Mouse (Mus musculus) intestine, embryonic 14.5 days (tissue): ENCODE data around the gene Rpl6. TPM values are rescaled to one million over a fixed set of nuclear protein-coding genes. Genes with fewer than 3 reads are reported as not detected.
"Not testable (repeated sequence)": the region's sequence is repeated elsewhere in the genome, so short reads cannot be mapped to it uniquely, and the experiment has no call there.

Experiments used
- ATAC-seq: fragments of 200-750 bp; cut with Nextera tagmentation; replicated peaks from 2 replicates; pipeline ENCODE4 v1.8.0; 2017; ENCODE audit warnings: low read depth, moderate number of reproducible peaks, moderate TSS enrichment, moderate library complexity; ENCODE audit not compliant: low FRiP score, low TSS enrichment
- DNase-seq: peaks from one replicate; pipeline ENCODE4 v3.0.0-alpha.2; 2018; ENCODE audit warnings: low spot score
- H3K27ac ChIP-seq: fragments of 300-500 bp; sonication (generic); 2 replicates; pipeline ENCODE4 v1.5.1; 2014; ENCODE audit warnings: low read depth, mild to moderate bottlenecking, control low read depth
- H3K27me3 ChIP-seq: fragments of 300-500 bp; sonication (generic); replicated peaks from 2 replicates; pipeline ENCODE4 v1.6.1; 2014; ENCODE audit warnings: low read length, control low read depth; ENCODE audit not compliant: control insufficient read depth, insufficient read depth
- H3K36me3 ChIP-seq: fragments of 300-500 bp; sonication (generic); 2 replicates; pipeline ENCODE4 v1.6.1; 2014; ENCODE audit warnings: low read length, control low read depth; ENCODE audit not compliant: control insufficient read depth, insufficient read depth
- H3K4me1 ChIP-seq: fragments of 300-500 bp; sonication (generic); replicated peaks from 2 replicates; pipeline ENCODE4 v1.6.1; 2014; ENCODE audit warnings: low read length, control low read depth, mixed read lengths; ENCODE audit not compliant: control insufficient read depth, insufficient read depth
- H3K4me2 ChIP-seq: fragments of 300-500 bp; sonication (generic); 2 replicates; pipeline ENCODE4 v1.6.1; 2014; ENCODE audit warnings: low read length
- H3K4me3 ChIP-seq: fragments of 300-500 bp; sonication (generic); 2 replicates; pipeline ENCODE4 v1.5.1; 2014; ENCODE audit warnings: low read depth, low read length, control low read depth, mixed read lengths
- H3K9ac ChIP-seq: fragments of 300-500 bp; sonication (generic); 2 replicates; pipeline ENCODE4 v1.6.1; 2014; ENCODE audit warnings: mild to moderate bottlenecking, low read length
- H3K9me3 ChIP-seq: fragments of 300-500 bp; sonication (generic); 2 replicates; pipeline ENCODE4 v1.6.1; 2016; ENCODE audit warnings: low read length, control low read depth; ENCODE audit not compliant: control insufficient read depth
- WGBS: fragments of 180-500 bp; shearing (Covaris S2); extraction: QIAGEN DNeasy Blood & Tissue Kit; methylation state at CpG from one replicate; pipeline ENCODE4 v1.1.7; 2014; 5-methylcytosine and 5-hydroxymethylcytosine counted together
- polyA plus RNA-seq: library from polyadenylated mRNA; unstranded; fragments of >200 nt; fragmentation: Nextera tagmentation; extraction: Ambion mirVana; gene quantifications from 2 replicates; pipeline ENCODE4 v1.2.1, GENCODE M21; 2014

Gene Rpl6
- polyA plus RNA-seq, 1 experiment from 2014 or later = 768 TPM

- DNase-seq = no peak
- Histone ChIP-seq H3K4me1 (no peaks in the 10 kb centered on the region), H3K27me3 (no peaks in the 10 kb centered on the region), H3K27ac (no peak overlapping the region), H3K9me3 (no peaks in the 10 kb centered on the region), H3K36me3 (peaks cover 31% of the 10 kb centered on the region), H3K4me2 (no peak overlapping the region), H3K9ac (no peak overlapping the region), H3K4me3 (no peak overlapping the region)
- ATAC-seq = no peak
- 55% methylated on average over 7 of the region's 7 CpGs for WGBS
Observed at GRCm38 (mm10) chr5:121214707-121215106, 10.4 kb downstream of the Rpl6 start.

DNA sequence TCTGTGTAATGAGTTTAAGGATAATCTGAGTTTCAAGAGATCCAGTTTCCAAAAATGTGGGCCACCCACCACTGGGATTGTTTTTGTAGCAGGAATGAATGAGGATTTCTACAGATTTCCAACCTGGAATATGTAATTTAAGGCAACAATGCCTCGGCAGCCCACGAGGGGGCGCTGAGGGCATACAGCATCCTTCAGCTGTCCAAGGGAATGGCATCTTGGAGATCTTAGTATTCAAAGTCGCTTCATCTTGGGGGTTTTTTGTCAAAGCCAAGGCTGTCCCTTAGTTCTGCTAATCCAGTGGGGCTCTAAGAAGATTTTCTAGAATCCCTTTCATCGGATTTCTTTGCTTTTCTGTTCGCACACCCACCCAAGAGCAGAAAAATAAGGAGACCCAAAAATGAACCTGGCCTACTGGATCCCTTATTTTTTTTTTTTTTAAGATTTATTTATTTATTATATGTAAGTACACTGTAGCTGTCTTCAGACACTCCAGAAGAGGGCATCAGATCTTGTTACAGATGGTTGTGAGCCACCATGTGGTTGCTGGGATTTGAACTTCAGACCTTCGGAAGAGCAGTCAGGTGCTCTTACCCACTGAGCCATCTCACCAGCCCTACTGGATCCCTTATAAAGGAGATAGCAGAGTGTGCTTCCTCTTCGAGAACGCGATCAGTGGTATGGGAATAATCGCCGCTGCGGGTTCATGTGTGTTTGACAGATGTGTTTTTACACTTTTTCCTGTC lies 11.3 kb downstream of the Rpl6 start:
- no peak overlapping the region for H3K9ac ChIP-seq
- no peak overlapping the region for H3K4me3 ChIP-seq
- peak; percentile 86 for DNase-seq
- no peaks in the 10 kb centered on the region for H3K4me1 ChIP-seq
- 48% methylated on average over 13 of the region's 13 CpGs for WGBS
- no peaks in the 10 kb centered on the region for H3K27me3 ChIP-seq
- H3K4me2 ChIP-seq = no peak overlapping the region
- peaks cover 22% of the 10 kb centered on the region for H3K36me3 ChIP-seq
- H3K9me3 ChIP-seq = no peaks in the 10 kb centered on the region
- no peak overlapping the region for H3K27ac ChIP-seq
- no peak for ATAC-seq

DNA sequence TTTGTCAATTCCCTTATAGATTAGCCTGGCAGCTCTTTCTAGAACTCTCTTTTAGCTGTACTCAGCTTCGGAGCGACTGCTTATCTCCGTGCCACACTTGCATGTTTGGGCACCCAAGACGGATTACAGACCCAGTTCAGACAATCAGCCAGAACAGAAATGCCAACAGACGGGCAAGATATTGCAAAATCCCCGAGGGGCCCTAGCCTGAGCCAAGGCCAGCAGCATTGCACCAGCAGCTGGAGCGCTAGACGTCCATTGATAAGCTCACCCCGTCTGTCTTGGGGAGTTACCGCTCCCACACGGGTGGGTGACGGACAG lies 11.8 kb downstream of the Rpl6 start:
- ATAC-seq = no peak
- Histone ChIP-seq H3K4me3 (no peak overlapping the region), H3K27ac (no peak overlapping the region), H3K9me3 (no peaks in the 10 kb centered on the region), H3K27me3 (no peaks in the 10 kb centered on the region), H3K4me1 (peaks cover under 1% of the 10 kb centered on the region; the same call in 1 of the 2 replicates), H3K9ac (no peak overlapping the region), H3K36me3 (peaks cover 17% of the 10 kb centered on the region), H3K4me2 (no peak overlapping the region)
- DNase-seq = no peak
- WGBS = 79% methylated on average over 12 of the region's 12 CpGs

- H3K9me3 ChIP-seq, H3K27me3 ChIP-seq, H3K4me3 ChIP-seq, H3K4me2 ChIP-seq, DNase-seq, H3K27ac ChIP-seq, ATAC-seq, H3K9ac ChIP-seq, H3K4me1 ChIP-seq: not testable (repeated sequence)
- WGBS = 89% methylated on average over 9 of the region's 9 CpGs
- peaks cover 10% of the 10 kb centered on the region for H3K36me3 ChIP-seq
Observed at GRCm38 (mm10) chr5:121216584-121217312, 12.5 kb downstream of the Rpl6 start.

GRCm38 (mm10) chr5:121217313-121217634 lies 13.0 kb downstream of the Rpl6 start:
- peaks cover 5% of the 10 kb centered on the region for H3K36me3 ChIP-seq
- 90% methylated on average over 2 of the region's 2 CpGs for WGBS
- no peak overlapping the region for H3K4me3 ChIP-seq
- H3K27ac ChIP-seq = no peak overlapping the region
- no peak overlapping the region for H3K4me2 ChIP-seq
- no peaks in the 10 kb centered on the region for H3K27me3 ChIP-seq
- ATAC-seq (no peak), DNase-seq (no peak)
- H3K9me3 ChIP-seq = no peaks in the 10 kb centered on the region
- peaks cover 8% of the 10 kb centered on the region for H3K4me1 ChIP-seq
- H3K9ac ChIP-seq = no peak overlapping the region

DNA sequence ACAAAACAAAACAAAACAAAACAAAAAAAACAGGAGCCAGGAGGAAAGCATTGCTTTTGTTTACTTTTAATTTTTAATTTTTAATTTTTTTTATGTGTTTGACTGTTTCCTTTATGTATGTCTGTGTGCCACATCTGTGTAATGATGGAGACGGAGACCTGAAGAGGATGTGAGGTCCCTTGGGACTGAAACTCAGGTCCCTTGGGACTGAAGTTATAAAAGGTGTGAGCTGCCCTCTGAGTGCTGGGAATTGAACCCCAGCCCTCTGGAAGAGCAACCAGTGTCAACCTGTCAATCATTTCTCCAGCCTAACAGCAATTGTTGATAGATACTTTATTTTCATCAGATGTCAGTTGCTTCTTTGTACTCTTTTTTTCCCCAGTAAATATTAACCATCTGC lies 14.9 kb downstream of the Rpl6 start:
- H3K27ac ChIP-seq = no peak overlapping the region
- 85% methylated on average over 1 of the region's 1 CpGs for WGBS
- DNase-seq (no peak), ATAC-seq (no peak)
- H3K27me3 ChIP-seq = no peaks in the 10 kb centered on the region
- no peaks in the 10 kb centered on the region for H3K9me3 ChIP-seq
- no peaks in the 10 kb centered on the region for H3K36me3 ChIP-seq
- H3K4me1 ChIP-seq = peaks cover 8% of the 10 kb centered on the region
- no peak overlapping the region for H3K4me3 ChIP-seq
- no peak overlapping the region for H3K9ac ChIP-seq
- H3K4me2 ChIP-seq = no peak overlapping the region

DNA sequence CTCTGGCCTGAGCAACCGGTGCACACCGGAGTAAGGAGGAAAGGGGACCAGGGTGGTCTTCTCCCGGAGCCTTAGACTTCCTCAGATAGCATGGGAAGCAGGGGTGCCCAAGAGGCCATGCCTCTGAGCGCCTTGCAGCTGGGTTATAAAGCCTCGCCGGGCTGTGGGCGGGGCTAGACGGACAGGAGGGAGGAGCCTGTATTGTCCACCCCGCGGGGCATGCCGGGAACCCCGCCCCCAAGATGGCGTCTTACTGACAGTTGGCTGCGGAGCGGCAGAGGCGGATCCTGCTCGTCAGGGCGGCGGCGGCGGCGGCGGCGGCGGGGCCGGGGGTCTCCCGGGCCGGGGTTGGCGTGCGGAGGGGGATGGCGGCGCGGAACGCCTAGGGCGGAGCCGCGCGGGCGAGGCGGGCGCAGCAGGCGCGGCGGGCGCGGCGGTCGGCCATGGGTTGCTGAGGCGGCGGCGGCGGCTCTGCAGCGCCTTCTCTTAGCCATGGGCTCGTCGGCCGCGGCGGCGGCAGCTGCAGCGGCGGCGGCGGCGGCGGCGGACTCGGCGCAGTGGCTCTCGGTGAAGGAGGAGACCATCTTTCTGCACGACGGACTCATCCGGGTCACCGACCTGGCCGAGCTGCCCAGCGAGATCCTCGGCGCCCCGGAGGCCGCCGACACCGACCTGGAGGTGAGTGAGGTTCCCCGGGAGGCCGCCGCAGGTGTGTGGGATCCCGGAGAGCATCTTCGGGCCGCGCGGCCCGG lies 15.9 kb downstream of the Rpl6 start, which contains the start of gene Hectd4:
Gene Hectd4, plus strand, starts transcription at position 240 of the 752 bp plus-strand sequence.
- Histone ChIP-seq H3K4me1 (peaks cover 8% of the 10 kb centered on the region), H3K27ac (peak within 1 kb of the TSS; percentile 73), H3K9me3 (no peaks in the 10 kb centered on the region), H3K36me3 (no peaks in the 10 kb centered on the region), H3K27me3 (no peaks in the 10 kb centered on the region), H3K9ac (peak within 1 kb of the TSS; percentile 88), H3K4me3 (peak within 1 kb of the TSS; percentile 90), H3K4me2 (peak within 1 kb of the TSS; percentile 63)
- WGBS = under 1% methylated on average over 81 of the region's 90 CpGs
- DNase-seq = peak; percentile 99
- ATAC-seq = peak; percentile 88

DNA sequence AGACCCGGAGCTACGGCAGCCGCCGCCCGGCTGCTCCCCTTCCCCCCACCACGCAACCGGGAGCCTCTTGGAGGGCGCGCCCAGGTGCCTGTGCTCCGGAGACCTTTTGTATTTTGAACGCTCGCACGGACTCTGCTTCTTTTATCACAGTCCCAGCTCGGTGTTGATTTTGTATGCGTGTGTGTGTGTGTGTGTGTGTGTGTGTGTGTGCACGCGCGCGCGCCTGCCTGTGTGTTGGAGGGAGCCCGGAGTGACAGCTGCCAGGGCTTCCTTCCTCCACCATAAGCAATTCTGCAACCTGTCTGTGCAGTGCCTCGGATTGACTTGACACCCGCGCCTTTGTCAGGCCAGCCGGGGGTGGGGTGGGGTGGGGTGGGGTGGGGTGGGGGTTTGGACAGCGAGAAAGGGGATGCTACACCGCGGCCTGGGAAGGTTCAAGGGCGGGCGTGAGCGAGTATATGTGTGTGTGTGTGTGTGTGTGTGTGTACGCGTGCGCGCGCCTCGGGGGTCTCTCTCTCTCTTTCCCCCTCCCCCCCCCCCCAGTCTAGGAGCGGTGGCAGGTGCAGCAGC lies 16.5 kb downstream of the Rpl6 start:
- WGBS = 0% methylated on average over 34 of the region's 38 CpGs

More for the DNA sequence above, 16.5 kb downstream of the Rpl6 start:
- peak overlapping the region; percentile 88 for H3K9ac ChIP-seq
- no peaks in the 10 kb centered on the region for H3K36me3 ChIP-seq
- H3K9me3 ChIP-seq = no peaks in the 10 kb centered on the region
- peak overlapping the region; percentile 90 for H3K4me3 ChIP-seq
- H3K4me1 ChIP-seq = peaks cover 8% of the 10 kb centered on the region
- H3K27me3 ChIP-seq = no peaks in the 10 kb centered on the region
- ATAC-seq = peak; percentile 40
- peak; percentile 76 for DNase-seq
- peak overlapping the region; percentile 63 for H3K4me2 ChIP-seq
- peak overlapping the region; percentile 73 for H3K27ac ChIP-seq
